Mouse (Mus musculus) brain, embryonic 18.5 days (tissue): Measurements from ENCODE around the gene Zfp202.

Experiments
- DNase-seq: peaks from one replicate; pipeline ENCODE4 v3.0.0-alpha.2; 2012; ENCODE audit warnings: low read depth, low spot score

Zfp202 gene

GRCm38 (mm10) chr9:40240311-40240710, 48.2 kb downstream of the Zfp202 start:
- no peak for DNase-seq

DNA sequence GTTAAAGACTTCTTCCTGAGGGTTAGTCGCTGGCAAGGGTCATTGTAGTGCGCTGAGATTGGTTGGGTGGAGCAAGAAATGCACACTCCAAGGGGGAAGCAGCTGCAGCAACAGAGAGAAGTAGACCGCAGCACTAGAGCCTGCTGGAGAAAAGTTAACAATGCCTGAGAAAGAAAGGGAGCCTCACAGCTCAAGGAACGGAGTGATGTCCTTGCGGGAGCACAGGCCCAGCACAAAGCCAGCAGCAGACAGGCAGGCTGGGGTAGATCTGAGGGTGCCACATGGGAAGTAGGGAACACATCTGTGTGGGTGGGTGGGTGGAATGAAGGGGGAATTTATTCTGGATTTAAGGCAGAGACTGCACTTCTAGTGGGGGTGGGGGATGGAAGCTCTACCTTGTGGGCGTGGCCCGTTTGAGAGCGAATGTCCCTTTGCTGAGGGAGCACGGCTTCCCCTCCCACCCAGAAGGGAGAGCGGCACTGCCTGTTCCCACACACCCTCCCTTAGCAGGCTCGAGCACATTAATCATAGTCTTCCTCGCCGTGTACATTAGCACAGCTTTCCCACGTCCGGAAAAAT, 49.2 kb downstream of the Zfp202 start:
- no peak for DNase-seq

- peak; percentile 75 for DNase-seq
Observed at GRCm38 (mm10) chr9:40241951-40242888, 50.1 kb downstream of the Zfp202 start.

DNA sequence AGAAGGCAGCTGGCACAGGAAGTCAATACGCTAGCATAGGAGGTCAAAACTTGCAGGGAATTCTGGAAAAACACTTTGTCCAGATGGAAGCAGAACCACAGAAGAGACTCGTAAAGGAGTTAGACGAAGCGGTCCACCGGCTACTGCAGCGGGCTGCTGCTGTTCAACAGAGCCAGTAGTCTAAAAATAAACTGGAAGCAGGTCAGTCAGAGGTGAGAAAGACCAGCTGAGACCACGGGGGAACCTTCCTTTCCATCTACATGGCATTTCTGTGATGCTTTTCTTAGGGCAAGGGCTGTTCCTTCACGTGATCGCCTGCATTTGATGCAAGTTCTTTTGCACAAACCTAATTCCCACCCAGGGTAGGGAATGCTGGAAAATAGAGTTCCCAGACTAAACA, 53.4 kb downstream of the Zfp202 start:
- no peak for DNase-seq

DNA sequence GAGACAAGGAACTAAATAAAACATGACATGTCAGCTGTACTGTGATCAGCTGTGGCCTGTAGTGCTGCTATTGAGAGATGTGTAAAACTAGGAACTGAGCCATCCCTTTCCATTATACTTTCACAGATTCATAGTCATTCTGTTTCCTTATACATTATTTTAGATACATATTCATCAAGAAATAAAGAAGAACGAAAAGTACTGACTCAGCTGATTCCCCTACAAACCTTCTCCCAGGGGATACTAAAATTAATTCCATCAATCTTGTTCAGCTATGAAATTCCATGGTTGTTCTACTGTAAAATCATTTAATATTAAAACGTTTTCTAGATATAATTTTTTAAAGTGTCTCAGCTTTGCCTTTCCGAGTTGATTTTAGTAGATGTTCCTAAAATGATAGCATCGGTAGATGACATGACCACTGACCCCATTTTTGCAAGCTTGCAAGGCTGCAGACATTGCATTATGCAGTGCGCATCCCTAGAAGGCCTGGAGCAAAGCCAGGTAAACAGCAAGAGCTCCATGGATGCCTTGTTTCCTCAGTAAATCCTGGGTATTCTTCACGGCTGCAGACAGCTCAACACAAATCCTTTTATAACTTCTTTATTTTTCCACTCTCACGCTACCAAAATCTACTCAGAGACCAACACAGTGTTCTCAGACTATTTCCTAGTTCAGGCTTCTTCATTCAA, 54.0 kb downstream of the Zfp202 start:
- DNase-seq = no peak

- no peak for DNase-seq
Observed at GRCm38 (mm10) chr9:40246702-40247101, 54.6 kb downstream of the Zfp202 start.

- no peak for DNase-seq
Observed at GRCm38 (mm10) chr9:40249106-40249505, 57.0 kb downstream of the Zfp202 start.

GRCm38 (mm10) chr9:40252459-40252858, 60.3 kb downstream of the Zfp202 start:
- no peak for DNase-seq
